In genomic region chr9:89908601-89909000, GRCm38 (mm10) we compare ENCODE assay signal across 8 mouse cellular contexts. TPM values are rescaled to one million over a fixed set of nuclear protein-coding genes. Genes with fewer than 3 reads are reported as not detected.
DNase-seq lines count a peak whose midpoint lies in the region; ATAC-seq and TF ChIP-seq lines count a peak whose summit lies in the region.

No protein-coding gene starts in this region.

- no peak overlapping the region for H3K27ac ChIP-seq in heart, embryonic 16.5 days (ENCODE audit: low read length)
- peak overlapping the region; percentile 74 for H3K27ac ChIP-seq in left cerebral cortex, adult 2 months
- no peak overlapping the region for H3K27ac ChIP-seq in midbrain, embryonic 14.5 days (replicated peaks; ENCODE audit: low read depth, low read length)
- no peak overlapping the region for H3K27ac ChIP-seq in thymus, adult 2 months (ENCODE audit: control insufficient read depth, insufficient read depth, low read length)

- no peak for TF ChIP-seq CTCF in left cerebral cortex, adult 2 months (IDR thresholded peaks at IDR 0.05)
- TF ChIP-seq CTCF in thymus, adult 2 months (IDR thresholded peaks at IDR 0.05; ENCODE audit: borderline replicate concordance, control insufficient read depth, extremely low read depth, insufficient read depth, low read length, poor library complexity) = no peak

- WGBS in heart, embryonic 16.5 days = under 1% methylated on average over 33 of the region's 33 CpGs
- under 1% methylated on average over 33 of the region's 33 CpGs for WGBS in midbrain, embryonic 14.5 days
- whole genome bisulfite sequencing in thymus, adult 2 months = 4% methylated on average over 33 of the region's 33 CpGs

- DNase-seq in ovary, postnatal 36 days (ENCODE audit: low spot score) = peak; percentile 15
- DNase-seq in ovary, postnatal 14 days (ENCODE audit: low spot score) = no peak
- DNase-seq in embryo, embryonic 11 days = peak; percentile 54
- peak; percentile 52 to 58 for DNase-seq in left cerebral cortex, adult 2 months (ENCODE audit: extremely low spot score in 1 of 2, low spot score in 2 of 2)
- DNase-seq in midbrain, embryonic 14.5 days = peak; percentile 76
- DNase-seq in spleen, adult 12 weeks (ENCODE audit: low spot score) = no peak
- DNase-seq in thymus, adult 2 months = no peak

- H3K4me1 ChIP-seq in heart, embryonic 16.5 days (ENCODE audit: control insufficient read depth, insufficient read depth, low read length) = peaks cover 17% of the 10 kb centered on the region
- H3K4me1 ChIP-seq in midbrain, embryonic 14.5 days (ENCODE audit: control insufficient read depth, insufficient read depth, low read length) = peaks cover 14% of the 10 kb centered on the region; the same call in 1 of the 2 replicates
- H3K4me1 ChIP-seq in thymus, adult 2 months (replicated peaks; ENCODE audit: control insufficient read depth, insufficient read depth, low read length) = no peaks in the 10 kb centered on the region

- H3K4me3 ChIP-seq in heart, embryonic 16.5 days (ENCODE audit: low read length) = peak overlapping the region; percentile 61
- H3K4me3 ChIP-seq in left cerebral cortex, adult 2 months = peak overlapping the region; percentile 60
- H3K4me3 ChIP-seq in midbrain, embryonic 14.5 days (replicated peaks; ENCODE audit: low read depth, low read length) = peak overlapping the region; percentile 42
- H3K4me3 ChIP-seq in thymus, adult 2 months (ENCODE audit: control insufficient read depth, insufficient read depth, low read length) = no peak overlapping the region

- TF ChIP-seq POLR2A in thymus, adult 2 months (IDR thresholded peaks at IDR 0.05; ENCODE audit: control insufficient read depth, extremely low read depth, insufficient read depth, low read length, poor library complexity) = no peak

- H3K9ac ChIP-seq in heart, embryonic 16.5 days (ENCODE audit: low read length) = peak overlapping the region; percentile 40
- peak overlapping the region; percentile 42 for H3K9ac ChIP-seq in midbrain, embryonic 14.5 days (replicated peaks; ENCODE audit: low read length)

- no peaks in the 10 kb centered on the region for H3K36me3 ChIP-seq in heart, embryonic 16.5 days (ENCODE audit: control insufficient read depth, insufficient read depth)
- H3K36me3 ChIP-seq in midbrain, embryonic 14.5 days (ENCODE audit: control insufficient read depth, insufficient read depth, low read length) = no peaks in the 10 kb centered on the region
- H3K36me3 ChIP-seq in thymus, adult 2 months (ENCODE audit: control insufficient read depth, insufficient read depth, low read length) = no peaks in the 10 kb centered on the region

- ATAC-seq in heart, embryonic 16.5 days (replicated peaks; ENCODE audit: extremely low read depth, insufficient read depth, low FRiP score) = no peak
- no peak for ATAC-seq in midbrain, embryonic 14.5 days (ENCODE audit: low FRiP score, low TSS enrichment)

- H3K27me3 ChIP-seq in heart, embryonic 16.5 days (ENCODE audit: control insufficient read depth, insufficient read depth, low read length) = peaks cover 75% of the 10 kb centered on the region
- H3K27me3 ChIP-seq in midbrain, embryonic 14.5 days (ENCODE audit: control insufficient read depth, insufficient read depth, low read length) = peaks cover 67% of the 10 kb centered on the region
- peaks cover 16% of the 10 kb centered on the region; the same call in 1 of the 2 replicates for H3K27me3 ChIP-seq in thymus, adult 2 months (ENCODE audit: control insufficient read depth, insufficient read depth, low read length)

- no peaks in the 10 kb centered on the region for H3K9me3 ChIP-seq in heart, embryonic 16.5 days (replicated peaks; ENCODE audit: control insufficient read depth, low read length)
- H3K9me3 ChIP-seq in midbrain, embryonic 14.5 days (ENCODE audit: control insufficient read depth, low read length) = no peaks in the 10 kb centered on the region

- H3K4me2 ChIP-seq in heart, embryonic 16.5 days (ENCODE audit: low read depth, low read length) = peak overlapping the region; percentile 98
- H3K4me2 ChIP-seq in midbrain, embryonic 14.5 days (ENCODE audit: low read length) = peak overlapping the region; percentile 64

- intact Hi-C loops in left cerebral cortex, adult 2 months (cut with DNase I) = loop anchor here (2.0 kb wide), 2 partner anchors 66 to 82 kb away; no protein-coding TSS in a partner anchor

RNA-seq across cellular contexts. Expression of gene Rasgrf1, which starts 1.1 kb away (rescaled TPM):
- polyA plus RNA-seq in heart, embryonic 16.5 days (2015; fragmentation: Nextera tagmentation; extraction: Ambion mirVana) = 0.11 and 0.20 TPM in 2 replicates
- total RNA-seq in left cerebral cortex, adult 2 months (2021) = 100 to 1,000 TPM; 273 to 297 TPM
- polyA plus RNA-seq in midbrain, embryonic 14.5 days (2014; fragmentation: Nextera tagmentation; extraction: Ambion mirVana) = 3.5 and 4.5 TPM in 2 replicates
- polyA plus RNA-seq in thymus, adult 2 months (2012; rRNA removed) = 0.11 and 0.22 TPM in 2 replicates

Comparison
In these comparisons a context has a peak if more than half of its experiments do, and no peak if none do; other contexts are left out.
1. DNase-seq: peak in ovary, postnatal 36 days (single experiment), embryo, embryonic 11 days (single experiment), left cerebral cortex, adult 2 months (2 of 2) and midbrain, embryonic 14.5 days (single experiment); none in ovary, postnatal 14 days (single experiment), spleen, adult 12 weeks (single experiment) and thymus, adult 2 months (single experiment).